Mouse (Mus musculus) gastrocnemius, postnatal 36 days (tissue): Measurements from ENCODE around the gene Lcorl. TPM values are rescaled to one million over a fixed set of nuclear protein-coding genes. Genes with fewer than 3 reads are reported as not detected.

Experiments used
- DNase-seq, 2 experiments: peaks; one replicate each; pipeline ENCODE4 v3.0.0; 2022
- intact Hi-C: fragments of 180-260 bp; cut with DNase I; formaldehyde crosslinking; loops from one replicate; pipeline ENCODE4 v1.15.1; 2025
- long read RNA-seq, 2 experiments: library from polyadenylated mRNA; stranded (forward); transcript quantifications; one replicate each; pipeline ENCODE4 v2.0.0; 2021
- total RNA-seq, 2 experiments: library from RNA; stranded (reverse); gene quantifications; 2 replicates each; pipeline ENCODE4 v1.2.3; 2021

The Lcorl gene
- 1 to 10 TPM; 5.0 to 6.8 TPM for total RNA-seq
- long read RNA-seq, experiment 1, partial matches to known transcripts, result 0 of 1 reads
- long read RNA-seq, experiment 1, other reads (novel, unspliced or antisense), result 1 of 1 reads
- long read RNA-seq, experiment 2, full-length matches to known transcripts, result 2 of 3 reads
- long read RNA-seq, experiment 2, partial matches to known transcripts, result 0 of 3 reads
- long read RNA-seq, experiment 2, other reads (novel, unspliced or antisense), result 1 of 3 reads

- intact Hi-C loops, result loop anchor here (10.0 kb wide), 2 partner anchors 193 to 413 kb away; partner anchors contain the start of gene Ncapg
Observed at GRCm38 (mm10) chr5:45857254-45858011, at the start of gene Lcorl. Gene Lcorl, minus strand, starts transcription at chr5:45857615.

GRCm38 (mm10) chr5:45904683-45905082 lies 47.3 kb upstream of the Lcorl start:
- intact Hi-C loops, result no loop called here
- DNase-seq, result no peak

More at GRCm38 (mm10) chr5:45857254-45858011, at the start of gene Lcorl:
- DNase-seq, result peak; percentile 84 to 87

- intact Hi-C loops, result no loop called here
- DNase-seq, result no peak
Observed at GRCm38 (mm10) chr5:45903246-45903645, 45.8 kb upstream of the Lcorl start.

GRCm38 (mm10) chr5:45895362-45895761 lies 37.9 kb upstream of the Lcorl start:
- no peak for DNase-seq
- intact Hi-C loops, result no loop called here

- DNase-seq, result no peak
- intact Hi-C loops, result no loop called here
Observed at GRCm38 (mm10) chr5:45893696-45894095, 36.3 kb upstream of the Lcorl start.

GRCm38 (mm10) chr5:45876328-45876727 lies 18.9 kb upstream of the Lcorl start:
- intact Hi-C loops, result no loop called here
- no peak for DNase-seq

- intact Hi-C loops, result no loop called here
- DNase-seq, result no peak
Observed at GRCm38 (mm10) chr5:45875472-45875871, 18.1 kb upstream of the Lcorl start.

- no peak for DNase-seq
- intact Hi-C loops, result no loop called here
Observed at GRCm38 (mm10) chr5:45874284-45875030, 17.0 kb upstream of the Lcorl start.

- DNase-seq, result no peak
- intact Hi-C loops, result loop anchor here (10.0 kb wide), 2 partner anchors 194 to 414 kb away; partner anchors contain the start of gene Ncapg
Observed at GRCm38 (mm10) chr5:45858368-45858767, 953 bp upstream of the Lcorl start.

GRCm38 (mm10) chr5:45856876-45857253 lies 550 bp downstream of the Lcorl start:
- DNase-seq, result no peak

GRCm38 (mm10) chr5:45856303-45856821 lies 1.1 kb downstream of the Lcorl start:
- DNase-seq, result peak; percentile 24 to 36
- intact Hi-C loops, result loop anchor here (10.0 kb wide), 2 partner anchors 192 to 412 kb away; partner anchors contain the start of gene Ncapg

More at GRCm38 (mm10) chr5:45856876-45857253, 550 bp downstream of the Lcorl start:
- intact Hi-C loops, result loop anchor here (10.0 kb wide), 2 partner anchors 192 to 412 kb away; partner anchors contain the start of gene Ncapg

GRCm38 (mm10) chr5:45855526-45856302 lies 1.7 kb downstream of the Lcorl start:
- intact Hi-C loops, result loop anchor here (10.0 kb wide), 2 partner anchors 191 to 411 kb away; partner anchors contain the start of gene Ncapg
- peak; percentile 8 to 21 for DNase-seq

- no peak for DNase-seq
- intact Hi-C loops, result no loop called here
Observed at GRCm38 (mm10) chr5:45844723-45845122, 12.7 kb downstream of the Lcorl start.

GRCm38 (mm10) chr5:45835131-45835530 lies 22.3 kb downstream of the Lcorl start:
- intact Hi-C loops, result no loop called here
- no peak for DNase-seq

GRCm38 (mm10) chr5:45811527-45811926 lies 45.9 kb downstream of the Lcorl start:
- intact Hi-C loops, result no loop called here
- DNase-seq, result no peak

GRCm38 (mm10) chr5:45791864-45792263 lies 65.6 kb downstream of the Lcorl start:
- no peak for DNase-seq
- intact Hi-C loops, result no loop called here

GRCm38 (mm10) chr5:45790221-45790620 lies 67.2 kb downstream of the Lcorl start:
- intact Hi-C loops, result no loop called here
- DNase-seq, result no peak

- intact Hi-C loops, result loop anchor here (5.0 kb wide), 1 partner anchor 590 kb away; no protein-coding TSS in a partner anchor
- DNase-seq, result no peak
Observed at GRCm38 (mm10) chr5:45757502-45758121, 99.8 kb downstream of the Lcorl start.

GRCm38 (mm10) chr5:45737911-45738310 lies 119.5 kb downstream of the Lcorl start:
- intact Hi-C loops, result no loop called here
- DNase-seq, result no peak
